Mouse (Mus musculus) forebrain, embryonic 13.5 days (tissue): Measurements from ENCODE around the gene Ggps1. TPM values are rescaled to one million over a fixed set of nuclear protein-coding genes. Genes with fewer than 3 reads are reported as not detected.

Experiments used
- ATAC-seq: fragments of 200-750 bp; cut with Nextera tagmentation; 2 replicates; pipeline ENCODE4 v1.8.0; 2017
- H3K27ac ChIP-seq: fragments of 300-500 bp; sonication (generic); 2 replicates; pipeline ENCODE4 v1.5.1; 2015; ENCODE audit warnings: inconsistent platforms, mild to moderate bottlenecking, moderate library complexity
- H3K27me3 ChIP-seq: fragments of 300-500 bp; sonication (generic); 2 replicates; pipeline ENCODE4 v1.6.1; 2015; ENCODE audit warnings: mild to moderate bottlenecking, inconsistent platforms
- H3K36me3 ChIP-seq: fragments of 300-500 bp; sonication (generic); 2 replicates; pipeline ENCODE4 v1.6.1; 2015; ENCODE audit warnings: mild to moderate bottlenecking, inconsistent platforms; ENCODE audit not compliant: poor library complexity, severe bottlenecking
- H3K4me1 ChIP-seq: fragments of 300-500 bp; sonication (generic); 2 replicates; pipeline ENCODE4 v1.6.1; 2015; ENCODE audit warnings: inconsistent platforms
- H3K4me2 ChIP-seq: fragments of 300-500 bp; sonication (generic); 2 replicates; pipeline ENCODE4 v1.6.1; 2015; ENCODE audit warnings: inconsistent platforms, mild to moderate bottlenecking, moderate library complexity
- H3K4me3 ChIP-seq: fragments of 300-500 bp; sonication (generic); 2 replicates; pipeline ENCODE4 v1.5.1; 2015; ENCODE audit warnings: mild to moderate bottlenecking, inconsistent platforms
- H3K9ac ChIP-seq: fragments of 300-500 bp; sonication (generic); 2 replicates; pipeline ENCODE4 v1.6.1; 2015; ENCODE audit warnings: mild to moderate bottlenecking, inconsistent platforms
- H3K9me3 ChIP-seq: fragments of 300-500 bp; sonication (generic); replicated peaks from 2 replicates; pipeline ENCODE4 v1.6.1; 2016; ENCODE audit warnings: inconsistent platforms
- WGBS: fragments of 180-500 bp; shearing (Covaris S2); methylation state at CpG from one replicate; pipeline ENCODE4 v1.1.7; 2015; 5-methylcytosine and 5-hydroxymethylcytosine counted together
- polyA plus RNA-seq: library from polyadenylated mRNA; unstranded; fragments of >200 nt; fragmentation: Nextera tagmentation; extraction: Ambion mirVana; gene quantifications from 2 replicates; pipeline ENCODE4 v1.2.1, GENCODE M21; 2015

The Ggps1 gene
- polyA plus RNA-seq, 1 experiment from 2014 or later = 70.7 TPM

- 96% methylated on average over 4 of the region's 4 CpGs for WGBS
- H3K36me3 ChIP-seq = peaks cover 68% of the 10 kb centered on the region
- H3K9ac ChIP-seq = no peak overlapping the region
Measured at GRCm38 (mm10) chr13:14011454-14011995, 51.8 kb downstream of the Ggps1 start.

GRCm38 (mm10) chr13:14006056-14006455, 57.2 kb downstream of the Ggps1 start:
- WGBS = 77% methylated on average over 2 of the region's 2 CpGs
- Histone ChIP-seq H3K9ac (no peak overlapping the region), H3K36me3 (peaks cover 81% of the 10 kb centered on the region)

More at GRCm38 (mm10) chr13:14011454-14011995, 51.8 kb downstream of the Ggps1 start:
- Histone ChIP-seq H3K27me3 (no peaks in the 10 kb centered on the region), H3K9me3 (no peaks in the 10 kb centered on the region), H3K4me2 (no peak overlapping the region), H3K4me1 (no peaks in the 10 kb centered on the region), H3K27ac (no peak overlapping the region), H3K4me3 (no peak overlapping the region)
- no peak for ATAC-seq

DNA sequence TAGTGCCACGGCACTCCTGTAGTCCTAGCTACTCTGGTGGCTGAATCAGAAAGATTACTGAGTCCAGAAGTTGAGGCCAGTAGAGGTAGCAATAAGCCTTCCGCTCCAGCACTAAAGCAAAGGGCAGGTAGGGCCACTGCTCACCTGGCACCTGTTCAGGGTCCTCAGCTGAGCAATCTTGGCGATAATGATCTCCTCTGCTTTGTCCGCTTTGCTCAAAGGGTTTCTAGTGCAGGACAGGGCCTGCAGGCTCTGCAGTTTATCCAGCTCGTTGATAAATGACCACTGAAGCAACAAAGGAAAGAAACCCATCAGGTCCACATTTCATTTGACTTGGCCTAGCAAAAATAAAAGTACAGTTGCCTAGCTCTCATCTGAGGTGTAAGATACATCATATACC, 58.3 kb downstream of the Ggps1 start:
- ATAC-seq = no peak
- Histone ChIP-seq H3K9me3 (no peaks in the 10 kb centered on the region), H3K27ac (no peak overlapping the region), H3K36me3 (peaks cover 86% of the 10 kb centered on the region), H3K4me1 (no peaks in the 10 kb centered on the region), H3K4me3 (no peak overlapping the region), H3K9ac (no peak overlapping the region), H3K4me2 (no peak overlapping the region), H3K27me3 (no peaks in the 10 kb centered on the region)
- WGBS = 96% methylated on average over 5 of the region's 5 CpGs

More at GRCm38 (mm10) chr13:14006056-14006455, 57.2 kb downstream of the Ggps1 start:
- Histone ChIP-seq H3K4me3 (no peak overlapping the region), H3K9me3 (no peaks in the 10 kb centered on the region), H3K4me1 (no peaks in the 10 kb centered on the region), H3K27ac (no peak overlapping the region), H3K27me3 (no peaks in the 10 kb centered on the region), H3K4me2 (no peak overlapping the region)
- ATAC-seq = no peak

DNA sequence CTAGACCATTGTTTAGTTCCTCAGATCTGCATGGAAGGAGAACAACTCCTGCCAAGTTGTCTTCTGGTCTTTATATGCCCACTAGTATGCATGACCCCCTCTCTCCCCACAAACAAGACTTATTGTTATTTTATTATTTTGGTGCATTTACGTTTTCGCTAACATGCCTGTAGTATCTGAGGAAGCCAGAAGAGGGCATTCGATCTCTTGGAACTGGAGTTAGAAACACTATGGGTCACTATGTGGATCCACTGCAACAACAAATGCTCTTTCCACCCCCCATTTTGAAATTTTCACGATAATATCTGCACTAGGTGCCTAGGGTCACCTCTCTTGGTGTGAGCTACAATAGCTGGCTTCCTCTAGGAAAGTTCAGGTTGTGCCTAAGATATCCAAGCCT, 59.2 kb downstream of the Ggps1 start:
- no peak overlapping the region for H3K9ac ChIP-seq
- H3K4me2 ChIP-seq = no peak overlapping the region
- no peak for ATAC-seq
- H3K27ac ChIP-seq = no peak overlapping the region
- H3K36me3 ChIP-seq = peaks cover 86% of the 10 kb centered on the region
- H3K4me1 ChIP-seq = no peaks in the 10 kb centered on the region
- no peaks in the 10 kb centered on the region for H3K9me3 ChIP-seq
- no peak overlapping the region for H3K4me3 ChIP-seq
- 79% methylated on average over 4 of the region's 4 CpGs for WGBS
- H3K27me3 ChIP-seq = no peaks in the 10 kb centered on the region

GRCm38 (mm10) chr13:14002706-14003105, 60.6 kb downstream of the Ggps1 start:
- no peak overlapping the region for H3K4me3 ChIP-seq
- no peak overlapping the region for H3K9ac ChIP-seq
- WGBS = 73% methylated on average over 2 of the region's 2 CpGs
- no peak for ATAC-seq
- H3K27ac ChIP-seq = no peak overlapping the region
- H3K4me2 ChIP-seq = no peak overlapping the region
- no peaks in the 10 kb centered on the region for H3K4me1 ChIP-seq
- peaks cover 91% of the 10 kb centered on the region for H3K36me3 ChIP-seq
- H3K27me3 ChIP-seq = no peaks in the 10 kb centered on the region
- H3K9me3 ChIP-seq = no peaks in the 10 kb centered on the region

Other genes with a start within 250 kb of the Ggps1 start
- 25.3 and 32.6 TPM in 2 replicates for gene B3galnt2, start 109.0 kb downstream of the Ggps1 start, polyA plus RNA-seq
- gene Tbce, start 23.9 kb downstream of the Ggps1 start, polyA plus RNA-seq = 81.0 and 88.2 TPM in 2 replicates
- 108 and 111 TPM in 2 replicates for gene Arid4b, start 256 bp downstream of the Ggps1 start, polyA plus RNA-seq